In the genomic region with DNA sequence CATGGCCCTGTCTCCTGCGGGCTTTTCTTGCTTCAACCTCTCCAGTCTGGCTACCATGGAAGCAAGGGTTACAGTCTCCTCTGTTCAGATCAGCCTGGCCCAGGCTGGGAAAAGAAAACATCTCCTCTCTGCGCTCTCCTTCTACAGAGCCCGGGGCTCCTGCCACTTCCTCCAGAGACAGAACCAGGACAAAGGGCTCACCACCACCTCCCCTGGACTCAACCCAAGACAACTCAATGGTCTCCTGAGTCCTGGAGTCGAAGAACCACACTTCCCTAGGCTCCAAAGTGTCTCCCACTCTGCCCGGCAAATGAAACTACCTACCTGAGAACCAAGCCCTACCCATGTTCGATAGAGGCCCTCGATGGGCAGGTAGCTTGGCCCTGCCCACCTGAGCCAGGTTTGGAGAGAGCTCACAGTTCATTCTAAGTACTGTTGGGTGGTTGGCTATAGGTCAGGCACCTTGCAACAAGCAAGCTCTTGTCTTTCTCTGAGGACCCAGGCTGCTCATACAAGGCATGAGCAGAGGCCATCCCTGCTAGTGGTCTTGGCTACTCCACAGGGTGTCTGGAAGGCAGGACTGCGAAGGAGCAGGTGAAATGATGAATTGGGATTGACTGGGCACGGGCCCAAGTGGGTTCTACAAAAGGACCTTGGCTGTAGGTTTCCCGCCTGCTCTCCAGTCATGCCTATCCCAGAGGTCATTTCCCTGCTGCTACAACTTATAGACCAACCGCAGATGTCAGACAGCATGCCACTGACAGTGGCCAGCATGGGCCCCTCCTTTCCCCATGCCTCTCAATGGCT, we compare ENCODE assay signal across 8 mouse cellular contexts. TPM values are rescaled to one million over a fixed set of nuclear protein-coding genes. Genes with fewer than 3 reads are reported as not detected.
DNase-seq lines count a peak whose midpoint lies in the region; ATAC-seq and TF ChIP-seq lines count a peak whose summit lies in the region.

No protein-coding gene starts in this region.

- H3K9me3 ChIP-seq in lung, postnatal 0 days (ENCODE audit: low read length) = no peaks in the 10 kb centered on the region
- H3K9me3 ChIP-seq in limb, embryonic 11.5 days (ENCODE audit: control insufficient read depth, low read length) = no peaks in the 10 kb centered on the region
- no peaks in the 10 kb centered on the region for H3K9me3 ChIP-seq in stomach, embryonic 15.5 days

- H3K9ac ChIP-seq in lung, postnatal 0 days (replicated peaks; ENCODE audit: low read depth) = peak overlapping the region; percentile 23; the same call in 1 of the 2 replicates
- H3K9ac ChIP-seq in limb, embryonic 11.5 days (ENCODE audit: low read length) = no peak overlapping the region
- H3K9ac ChIP-seq in stomach, embryonic 15.5 days = no peak overlapping the region

- no peak for TF ChIP-seq EP300 in lung, postnatal 0 days (IDR thresholded peaks at IDR 0.05)

- H3K4me3 ChIP-seq in lung, postnatal 0 days (ENCODE audit: low read depth, low read length) = no peak overlapping the region
- H3K4me3 ChIP-seq in limb, embryonic 11.5 days (ENCODE audit: low read depth, low read length) = no peak overlapping the region
- H3K4me3 ChIP-seq in stomach, embryonic 15.5 days (replicated peaks) = no peak overlapping the region

- TF ChIP-seq CTCF in lung, postnatal 0 days (IDR thresholded peaks at IDR 0.05) = no peak

- H3K36me3 ChIP-seq in lung, postnatal 0 days (ENCODE audit: insufficient read depth, low read length) = no peaks in the 10 kb centered on the region; the same call in 1 of the 2 replicates
- H3K36me3 ChIP-seq in limb, embryonic 11.5 days (ENCODE audit: control insufficient read depth, insufficient read depth, low read length) = 0 out of 2 replicates have a peak, but pooled peaks cover 4% of the 10 kb centered on the region
- H3K36me3 ChIP-seq in stomach, embryonic 15.5 days = peaks cover 6% of the 10 kb centered on the region; the same call in 1 of the 2 replicates

- ATAC-seq in lung, postnatal 0 days = peak; percentile 11; the same call in 1 of the 2 replicates
- no peak for ATAC-seq in limb, embryonic 11.5 days (ENCODE audit: insufficient number of reproducible peaks, low FRiP score, low TSS enrichment, low read depth)
- ATAC-seq in stomach, embryonic 15.5 days (ENCODE audit: insufficient read depth, low FRiP score, low read depth) = no peak

- 40% methylated on average over 11 of the region's 11 CpGs for WGBS in lung, postnatal 0 days
- 76% methylated on average over 11 of the region's 11 CpGs for WGBS in limb, embryonic 11.5 days
- WGBS in stomach, embryonic 15.5 days = 63% methylated on average over 11 of the region's 11 CpGs

- peak overlapping the region; percentile 54; the same call in 1 of the 2 replicates for H3K27ac ChIP-seq in lung, postnatal 0 days (ENCODE audit: low read length)
- H3K27ac ChIP-seq in limb, embryonic 11.5 days (replicated peaks; ENCODE audit: low read depth, low read length) = 0 out of 2 replicates have a peak overlapping the region, but pooled peaks have one; percentile 33
- peak overlapping the region; percentile 85 for H3K27ac ChIP-seq in stomach, embryonic 15.5 days

- peaks cover 36% of the 10 kb centered on the region for H3K4me1 ChIP-seq in lung, postnatal 0 days (ENCODE audit: insufficient read depth, low read depth, low read length)
- peaks cover 33% of the 10 kb centered on the region for H3K4me1 ChIP-seq in limb, embryonic 11.5 days (ENCODE audit: control insufficient read depth, insufficient read depth, low read length)
- H3K4me1 ChIP-seq in stomach, embryonic 15.5 days = peaks cover 53% of the 10 kb centered on the region

- DNase-seq in cerebellum, adult 11-12 months = peak; percentile 69
- DNase-seq in cerebellum, adult 11 months = no peak
- peak; percentile 43 for DNase-seq in lung, postnatal 0 days (ENCODE audit: low spot score)
- no peak for DNase-seq in lung, postnatal 25 days (ENCODE audit: low spot score)
- no peak for DNase-seq in limb, embryonic 11.5 days (ENCODE audit: low spot score)
- DNase-seq in spleen, adult 18-20 months = no peak
- no peak for DNase-seq in gastrocnemius, adult 8-10 months (ENCODE audit: low spot score in 2 of 2)

- H3K4me2 ChIP-seq in lung, postnatal 0 days (replicated peaks; ENCODE audit: low read depth, low read length) = no peak overlapping the region
- no peak overlapping the region for H3K4me2 ChIP-seq in limb, embryonic 11.5 days (ENCODE audit: low read depth, severe bottlenecking)
- peak overlapping the region; percentile 24; the same call in 1 of the 2 replicates for H3K4me2 ChIP-seq in stomach, embryonic 15.5 days

- H3K27me3 ChIP-seq in lung, postnatal 0 days (replicated peaks; ENCODE audit: insufficient read depth, low read length) = no peaks in the 10 kb centered on the region
- peaks cover 10% of the 10 kb centered on the region for H3K27me3 ChIP-seq in limb, embryonic 11.5 days (ENCODE audit: control insufficient read depth, insufficient read depth, low read length)
- H3K27me3 ChIP-seq in stomach, embryonic 15.5 days (replicated peaks) = no peaks in the 10 kb centered on the region

RNA-seq across cellular contexts. Expression of gene G430095P16Rik, which starts 8.8 kb away (rescaled TPM):
- polyA plus RNA-seq in lung, postnatal 0 days (2015; fragmentation: Nextera tagmentation; extraction: Ambion mirVana) = 2.0 and 2.8 TPM in 2 replicates
- 7.7 and 8.6 TPM in 2 replicates for polyA plus RNA-seq in limb, embryonic 11.5 days (2014; fragmentation: Nextera tagmentation; extraction: Ambion mirVana)
- polyA plus RNA-seq in stomach, embryonic 15.5 days (2015; fragmentation: Nextera tagmentation; extraction: Ambion mirVana) = 3.5 and 4.1 TPM in 2 replicates
- under 1 TPM in 3 of 4 experiments, not detected in 1; 0.43 to 0.56 (median 0.48) TPM for total RNA-seq in gastrocnemius, adult 8-10 months (2022)

RNA-seq across cellular contexts. Expression of gene Lyl1, which starts 30.3 kb away (rescaled TPM):
- polyA plus RNA-seq in lung, postnatal 0 days (2015; fragmentation: Nextera tagmentation; extraction: Ambion mirVana) = 11.6 and 13.9 TPM in 2 replicates
- 3.9 and 4.8 TPM in 2 replicates for polyA plus RNA-seq in limb, embryonic 11.5 days (2014; fragmentation: Nextera tagmentation; extraction: Ambion mirVana)
- polyA plus RNA-seq in stomach, embryonic 15.5 days (2015; fragmentation: Nextera tagmentation; extraction: Ambion mirVana) = 7.1 and 9.7 TPM in 2 replicates
- 1 to 10 TPM in 1 of 4 experiments, under 1 TPM in 3; 0.51 to 1.8 (median 0.57) TPM for total RNA-seq in gastrocnemius, adult 8-10 months (2022)

RNA-seq across cellular contexts. Expression of gene Nacc1, which starts 43.9 kb away (rescaled TPM):
- polyA plus RNA-seq in lung, postnatal 0 days (2015; fragmentation: Nextera tagmentation; extraction: Ambion mirVana) = 7.1 and 7.4 TPM in 2 replicates
- polyA plus RNA-seq in limb, embryonic 11.5 days (2014; fragmentation: Nextera tagmentation; extraction: Ambion mirVana) = 26.4 and 26.7 TPM in 2 replicates
- polyA plus RNA-seq in stomach, embryonic 15.5 days (2015; fragmentation: Nextera tagmentation; extraction: Ambion mirVana) = 15.8 and 17.4 TPM in 2 replicates
- 10 to 100 TPM; 17.6 to 26.4 (median 20.7) TPM for total RNA-seq in gastrocnemius, adult 8-10 months (2022)

RNA-seq across cellular contexts. Expression of gene Trmt1, which starts 45.5 kb away (rescaled TPM):
- 38.4 and 43.4 TPM in 2 replicates for polyA plus RNA-seq in lung, postnatal 0 days (2015; fragmentation: Nextera tagmentation; extraction: Ambion mirVana)
- 65.7 and 65.9 TPM in 2 replicates for polyA plus RNA-seq in limb, embryonic 11.5 days (2014; fragmentation: Nextera tagmentation; extraction: Ambion mirVana)
- polyA plus RNA-seq in stomach, embryonic 15.5 days (2015; fragmentation: Nextera tagmentation; extraction: Ambion mirVana) = 56.2 and 63.9 TPM in 2 replicates
- 10 to 100 TPM; 44.9 to 73.7 (median 53.5) TPM for total RNA-seq in gastrocnemius, adult 8-10 months (2022)

Comparison
In these comparisons a context has a peak if more than half of its experiments do, and no peak if none do; other contexts are left out.
1. DNase-seq: peak in cerebellum, adult 11-12 months (single experiment) and lung, postnatal 0 days (single experiment); none in cerebellum, adult 11 months (single experiment), lung, postnatal 25 days (single experiment), limb, embryonic 11.5 days (single experiment), spleen, adult 18-20 months (0 of 2) and gastrocnemius, adult 8-10 months (0 of 2).
2. H3K27ac ChIP-seq: peak in every context shown above with its lines; median percentile 85 in stomach, embryonic 15.5 days; 54 in lung, postnatal 0 days; 33 in limb, embryonic 11.5 days.